Mouse (Mus musculus) embryonic facial prominence, embryonic 11.5 days (tissue): ENCODE results near the gene Alk. TPM values are rescaled to one million over a fixed set of nuclear protein-coding genes. Genes with fewer than 3 reads are reported as not detected.
A peak's percentile ranks its signal among the peaks of the same experiment; 100 is the strongest.

ENCODE experiments used
- ATAC-seq: fragments of 200-750 bp; cut with Nextera tagmentation; replicated peaks from 2 replicates; pipeline ENCODE4 v1.8.0; 2017; ENCODE audit warnings: low read depth; ENCODE audit not compliant: insufficient number of reproducible peaks, low FRiP score, low TSS enrichment
- DNase-seq: peaks from one replicate; pipeline ENCODE4 v3.0.0-alpha.2; 2015; ENCODE audit warnings: low spot score
- H3K27ac ChIP-seq: fragments of 300-500 bp; sonication (generic); replicated peaks from 2 replicates; pipeline ENCODE4 v1.5.1; 2014; ENCODE audit warnings: mild to moderate bottlenecking, low read depth, low read length, control low read depth
- H3K27me3 ChIP-seq: fragments of 300-500 bp; sonication (generic); 2 replicates; pipeline ENCODE4 v1.6.1; 2014; ENCODE audit warnings: mild to moderate bottlenecking, low read length, moderate library complexity, mixed read lengths; ENCODE audit not compliant: control insufficient read depth, insufficient read depth
- H3K36me3 ChIP-seq: fragments of 300-500 bp; sonication (generic); replicated peaks from 2 replicates; pipeline ENCODE4 v1.6.1; 2014; ENCODE audit warnings: low read depth, mild to moderate bottlenecking, low read length, moderate library complexity, mixed read lengths; ENCODE audit not compliant: control insufficient read depth, insufficient read depth
- H3K4me1 ChIP-seq: fragments of 300-500 bp; sonication (generic); 2 replicates; pipeline ENCODE4 v1.6.1; 2014; ENCODE audit warnings: low read length, mixed read lengths; ENCODE audit not compliant: control insufficient read depth, insufficient read depth
- H3K4me2 ChIP-seq: fragments of 300-500 bp; sonication (generic); 2 replicates; pipeline ENCODE4 v1.6.1; 2014; ENCODE audit warnings: low read depth, mild to moderate bottlenecking, control low read depth, low read length, moderate library complexity
- H3K4me3 ChIP-seq: fragments of 300-500 bp; sonication (generic); 2 replicates; pipeline ENCODE4 v1.5.1; 2014; ENCODE audit warnings: low read depth, low read length, control low read depth
- H3K9ac ChIP-seq: fragments of 300-500 bp; sonication (generic); replicated peaks from 2 replicates; pipeline ENCODE4 v1.6.1; 2014; ENCODE audit warnings: mild to moderate bottlenecking, control low read depth, low read length
- H3K9me3 ChIP-seq: fragments of 300-500 bp; sonication (generic); replicated peaks from 2 replicates; pipeline ENCODE4 v1.6.1; 2016; ENCODE audit warnings: mild to moderate bottlenecking, low read length, inconsistent platforms, mixed read lengths; ENCODE audit not compliant: control insufficient read depth
- WGBS: fragments of 180-500 bp; shearing (Covaris S2); extraction: QIAGEN DNeasy Blood & Tissue Kit; methylation state at CpG from one replicate; pipeline ENCODE4 v1.1.7; 2014; 5-methylcytosine and 5-hydroxymethylcytosine counted together
- polyA plus RNA-seq: library from polyadenylated mRNA; unstranded; fragments of >200 nt; fragmentation: Nextera tagmentation; extraction: Ambion mirVana; gene quantifications from 2 replicates; pipeline ENCODE4 v1.2.1, GENCODE M21; 2014

Alk gene
- polyA plus RNA-seq, 1 experiment from 2014 or later = 0.38 TPM

- peaks cover 4% of the 10 kb centered on the region for H3K4me1 ChIP-seq
- H3K27ac ChIP-seq = no peak overlapping the region
- under 1% methylated on average over 40 of the region's 40 CpGs for WGBS
- 0 out of 2 replicates have a peak, but pooled peaks have one; percentile 45 for ATAC-seq
- H3K9ac ChIP-seq = no peak overlapping the region
- H3K9me3 ChIP-seq = no peaks in the 10 kb centered on the region
- H3K4me2 ChIP-seq = peak overlapping the region; percentile 93
- peak; percentile 93 for DNase-seq
- H3K4me3 ChIP-seq = peak overlapping the region; percentile 15
- H3K27me3 ChIP-seq = peaks cover 14% of the 10 kb centered on the region
- no peaks in the 10 kb centered on the region for H3K36me3 ChIP-seq
These were observed 1.1 kb downstream of the Alk start for GRCm38 (mm10) chr17:72603118-72603885.

GRCm38 (mm10) chr17:72600806-72601205 is 3.6 kb downstream of the Alk start:
- no peaks in the 10 kb centered on the region for H3K9me3 ChIP-seq
- no peak overlapping the region for H3K4me3 ChIP-seq
- H3K4me1 ChIP-seq = peaks cover 4% of the 10 kb centered on the region
- peaks cover 14% of the 10 kb centered on the region for H3K27me3 ChIP-seq
- no peak overlapping the region for H3K27ac ChIP-seq
- DNase-seq (no peak), ATAC-seq (no peak)
- H3K9ac ChIP-seq = no peak overlapping the region
- H3K36me3 ChIP-seq = no peaks in the 10 kb centered on the region
- no peak overlapping the region for H3K4me2 ChIP-seq
- WGBS = 90% methylated on average over 5 of the region's 5 CpGs

GRCm38 (mm10) chr17:72587671-72588070 is 16.8 kb downstream of the Alk start:
- Histone ChIP-seq H3K4me3 (no peak overlapping the region), H3K9me3 (no peaks in the 10 kb centered on the region), H3K27ac (no peak overlapping the region), H3K9ac (no peak overlapping the region), H3K36me3 (no peaks in the 10 kb centered on the region), H3K4me1 (no peaks in the 10 kb centered on the region), H3K27me3 (no peaks in the 10 kb centered on the region), H3K4me2 (no peak overlapping the region)
- 89% methylated on average over 3 of the region's 3 CpGs for WGBS
- no peak for ATAC-seq
- no peak for DNase-seq

GRCm38 (mm10) chr17:72580142-72580541 is 24.3 kb downstream of the Alk start:
- H3K27me3 ChIP-seq = no peaks in the 10 kb centered on the region
- H3K4me1 ChIP-seq = no peaks in the 10 kb centered on the region
- no peak overlapping the region for H3K4me3 ChIP-seq
- no peaks in the 10 kb centered on the region for H3K36me3 ChIP-seq
- 76% methylated on average over 4 of the region's 4 CpGs for WGBS
- no peak for DNase-seq
- no peaks in the 10 kb centered on the region for H3K9me3 ChIP-seq
- ATAC-seq = no peak
- no peak overlapping the region for H3K27ac ChIP-seq
- no peak overlapping the region for H3K4me2 ChIP-seq
- no peak overlapping the region for H3K9ac ChIP-seq

- DNase-seq (no peak), ATAC-seq (no peak)
- Histone ChIP-seq H3K9me3 (no peaks in the 10 kb centered on the region), H3K36me3 (no peaks in the 10 kb centered on the region), H3K27ac (no peak overlapping the region), H3K4me1 (no peaks in the 10 kb centered on the region), H3K27me3 (no peaks in the 10 kb centered on the region), H3K4me2 (no peak overlapping the region), H3K9ac (no peak overlapping the region), H3K4me3 (no peak overlapping the region)
- 90% methylated on average over 9 of the region's 9 CpGs for WGBS
These were observed 25.1 kb downstream of the Alk start for GRCm38 (mm10) chr17:72579321-72579720.

GRCm38 (mm10) chr17:72571379-72571778 is 33.0 kb downstream of the Alk start:
- no peak overlapping the region for H3K4me3 ChIP-seq
- WGBS = 86% methylated on average over 2 of the region's 2 CpGs
- no peak overlapping the region for H3K4me2 ChIP-seq
- no peaks in the 10 kb centered on the region for H3K4me1 ChIP-seq
- no peak overlapping the region for H3K9ac ChIP-seq
- H3K27me3 ChIP-seq = no peaks in the 10 kb centered on the region
- ATAC-seq (no peak), DNase-seq (no peak)
- H3K27ac ChIP-seq = no peak overlapping the region
- H3K36me3 ChIP-seq = no peaks in the 10 kb centered on the region
- no peaks in the 10 kb centered on the region for H3K9me3 ChIP-seq

GRCm38 (mm10) chr17:72569491-72569890 is 34.9 kb downstream of the Alk start:
- no peak for ATAC-seq
- Histone ChIP-seq H3K27ac (no peak overlapping the region), H3K4me1 (no peaks in the 10 kb centered on the region), H3K4me3 (no peak overlapping the region), H3K9me3 (no peaks in the 10 kb centered on the region), H3K27me3 (no peaks in the 10 kb centered on the region), H3K9ac (no peak overlapping the region), H3K4me2 (no peak overlapping the region), H3K36me3 (no peaks in the 10 kb centered on the region)
- 75% methylated on average over 10 of the region's 10 CpGs for WGBS
- DNase-seq = no peak

- H3K9ac ChIP-seq = no peak overlapping the region
These were observed 41.0 kb downstream of the Alk start for GRCm38 (mm10) chr17:72563423-72563822.

More at GRCm38 (mm10) chr17:72563423-72563822, 41.0 kb downstream of the Alk start:
- no peaks in the 10 kb centered on the region for H3K36me3 ChIP-seq
- H3K9me3 ChIP-seq = no peaks in the 10 kb centered on the region
- no peaks in the 10 kb centered on the region for H3K27me3 ChIP-seq
- ATAC-seq (no peak), DNase-seq (no peak)
- 58% methylated on average over 5 of the region's 5 CpGs for WGBS
- H3K4me2 ChIP-seq = no peak overlapping the region
- no peak overlapping the region for H3K4me3 ChIP-seq
- H3K27ac ChIP-seq = no peak overlapping the region
- H3K4me1 ChIP-seq = no peaks in the 10 kb centered on the region
